Mouse (Mus musculus) thymus, adult 2 months (tissue): Measurements from ENCODE around the gene Tnfsf15.

ENCODE experiments used
- CTCF ChIP-seq: fragments of 200-500 bp; IDR thresholded peaks from 2 replicates; pipeline ENCODE4 v1.5.1; 2012; ENCODE audit warnings: mild to moderate bottlenecking, control low read depth, low read length, moderate library complexity, borderline replicate concordance; ENCODE audit not compliant: control insufficient read depth, poor library complexity, insufficient read depth; ENCODE audit errors: extremely low read depth
- POLR2A ChIP-seq: fragments of 200-500 bp; IDR thresholded peaks from 2 replicates; pipeline ENCODE4 v1.6.1; 2012; ENCODE audit warnings: mild to moderate bottlenecking, low read length, control low read depth, moderate library complexity; ENCODE audit not compliant: control insufficient read depth, poor library complexity, insufficient read depth; ENCODE audit errors: extremely low read depth

DNA sequence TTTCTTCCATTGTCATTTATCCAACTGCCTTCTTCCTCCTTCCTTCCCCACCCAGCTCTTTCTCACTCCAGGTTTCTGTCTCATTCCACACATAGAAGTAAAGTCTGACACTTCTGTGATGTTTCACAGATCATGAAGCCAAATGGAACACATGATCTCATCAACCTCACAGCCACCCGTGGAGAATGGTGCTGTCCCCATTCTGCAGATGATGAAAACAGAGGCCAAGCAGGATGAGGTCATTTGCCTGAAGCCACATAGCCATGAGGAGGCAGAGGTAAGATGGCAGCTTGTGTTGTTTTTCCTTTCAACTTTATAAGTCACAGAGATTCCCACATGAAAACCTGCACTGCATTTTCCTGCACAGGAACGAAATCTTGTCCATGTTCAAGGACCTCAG is 27.6 kb upstream of the Tnfsf15 start:
- TF ChIP-seq POLR2A (no peak), CTCF (no peak)
